ENCODE assay signal across 9 mouse cellular contexts in genomic region chr11:72024193-72024781, GRCm38 (mm10). TPM values are rescaled to one million over a fixed set of nuclear protein-coding genes. Genes with fewer than 3 reads are reported as not detected.
DNase-seq lines count a peak whose midpoint lies in the region; ATAC-seq and TF ChIP-seq lines count a peak whose summit lies in the region.
"Had no signal": no experiment of that assay in that cellular context is flagged by ENCODE, and none has a peak within 500 bp of the region (broad histone marks: within the 10 kb centered on the region; RNA-seq: fewer than 3 reads in every experiment).

No protein-coding gene starts in this region.

- ATAC-seq in forebrain, embryonic 13.5 days, result 0 out of 2 replicates have a peak, but pooled peaks have one; percentile 31
- ATAC-seq in hindbrain, embryonic 16.5 days, result peak; percentile 53; the same call in 1 of the 2 replicates
- 0 out of 2 replicates have a peak, but pooled peaks have one; percentile 24 for ATAC-seq in midbrain, embryonic 15.5 days (replicated peaks)
- 0 out of 2 replicates have a peak, but pooled peaks have one; percentile 11 for ATAC-seq in stomach, embryonic 16.5 days (ENCODE audit: insufficient read depth, low FRiP score)

- no peak overlapping the region for H3K27ac ChIP-seq in spleen, adult 2 months (ENCODE audit: insufficient read depth, low read length)
- no peak overlapping the region for H3K27ac ChIP-seq in forebrain, embryonic 13.5 days
- no peak overlapping the region for H3K27ac ChIP-seq in hindbrain, embryonic 16.5 days (ENCODE audit: low read depth, low read length)
- H3K27ac ChIP-seq in midbrain, embryonic 15.5 days, result peak overlapping the region; percentile 4; the same call in 1 of the 2 replicates
- no peak overlapping the region for H3K27ac ChIP-seq in stomach, embryonic 16.5 days (ENCODE audit: low read length)
- H3K27ac ChIP-seq: liver, embryonic 15.5 days had no signal

- 13% methylated on average over 5 of the region's 5 CpGs for WGBS in spleen, adult 2 months
- WGBS in forebrain, embryonic 13.5 days, result 23% methylated on average over 5 of the region's 5 CpGs
- 23% methylated on average over 5 of the region's 5 CpGs for WGBS in hindbrain, embryonic 16.5 days
- WGBS in midbrain, embryonic 15.5 days, result 27% methylated on average over 5 of the region's 5 CpGs
- 18% methylated on average over 5 of the region's 5 CpGs for WGBS in stomach, embryonic 16.5 days

- H3K4me2 ChIP-seq in forebrain, embryonic 13.5 days, result no peak overlapping the region
- H3K4me2 ChIP-seq in hindbrain, embryonic 16.5 days (ENCODE audit: low read length), result no peak overlapping the region
- no peak overlapping the region for H3K4me2 ChIP-seq in midbrain, embryonic 15.5 days
- H3K4me2 ChIP-seq in stomach, embryonic 16.5 days (ENCODE audit: low read depth, low read length), result no peak overlapping the region
- H3K4me2 ChIP-seq: liver, embryonic 15.5 days had no signal

- peak; percentile 25 to 50 for DNase-seq in spleen, adult 2 months (ENCODE audit: low read depth in 1 of 2, low spot score in 2 of 2)
- no peak for DNase-seq in spleen, adult 12 weeks (ENCODE audit: low spot score)
- DNase-seq in c-Kit-positive CD71-negative TER-119-negative erythroid progenitor cells, embryonic 14.5 days (ENCODE audit: low read depth), result peak; percentile 60
- DNase-seq in left cerebral cortex, postnatal 36 days (ENCODE audit: low spot score in 2 of 2), result peak; percentile 46 to 57

- no peak for TF ChIP-seq POLR2A in spleen, adult 2 months (IDR thresholded peaks at IDR 0.05; ENCODE audit: low read depth, low read length)

- peak; percentile 30; the same call in 1 of the 2 replicates for TF ChIP-seq CTCF in spleen, adult 2 months (IDR thresholded peaks at IDR 0.05; ENCODE audit: extremely low read depth, insufficient read depth, insufficient read length, insufficient replicate concordance)

- 0 out of 2 replicates have a peak, but pooled peaks cover 1% of the 10 kb centered on the region for H3K27me3 ChIP-seq in spleen, adult 2 months (ENCODE audit: control insufficient read depth, insufficient read depth, low read length)
- H3K27me3 ChIP-seq in forebrain, embryonic 13.5 days, result peaks cover 14% of the 10 kb centered on the region
- no peaks in the 10 kb centered on the region; the same call in 1 of the 2 replicates for H3K27me3 ChIP-seq in hindbrain, embryonic 16.5 days (replicated peaks; ENCODE audit: control insufficient read depth, insufficient read depth, low read length)
- no peaks in the 10 kb centered on the region for H3K27me3 ChIP-seq in midbrain, embryonic 15.5 days (replicated peaks)
- no peaks in the 10 kb centered on the region; the same call in 1 of the 2 replicates for H3K27me3 ChIP-seq in stomach, embryonic 16.5 days (ENCODE audit: control insufficient read depth, insufficient read depth, low read length)

- H3K9ac ChIP-seq in forebrain, embryonic 13.5 days, result no peak overlapping the region
- no peak overlapping the region for H3K9ac ChIP-seq in hindbrain, embryonic 16.5 days (ENCODE audit: low read depth, low read length)
- no peak overlapping the region for H3K9ac ChIP-seq in midbrain, embryonic 15.5 days
- H3K9ac ChIP-seq in stomach, embryonic 16.5 days (ENCODE audit: low read length), result no peak overlapping the region
- H3K9ac ChIP-seq: liver, embryonic 15.5 days had no signal

- no peak overlapping the region for H3K4me3 ChIP-seq in spleen, adult 2 months (ENCODE audit: extremely low read depth, insufficient read depth, insufficient read length)
- H3K4me3 ChIP-seq in forebrain, embryonic 13.5 days, result no peak overlapping the region
- H3K4me3 ChIP-seq in hindbrain, embryonic 16.5 days (ENCODE audit: low read length), result no peak overlapping the region
- H3K4me3 ChIP-seq in midbrain, embryonic 15.5 days, result no peak overlapping the region
- H3K4me3 ChIP-seq in stomach, embryonic 16.5 days (replicated peaks; ENCODE audit: low read length), result no peak overlapping the region
- H3K4me3 ChIP-seq: liver, embryonic 15.5 days had no signal

- intact Hi-C loops in left cerebral cortex, postnatal 36 days (cut with DNase I), result loop anchor here (2.0 to 10.0 kb wide), 4 partner anchors 247 to 677 kb away; no protein-coding TSS in a partner anchor

- no peaks in the 10 kb centered on the region for H3K36me3 ChIP-seq in spleen, adult 2 months (ENCODE audit: control insufficient read depth, insufficient read depth, low read length)
- no peaks in the 10 kb centered on the region for H3K36me3 ChIP-seq in forebrain, embryonic 13.5 days (ENCODE audit: poor library complexity, severe bottlenecking)
- no peaks in the 10 kb centered on the region for H3K36me3 ChIP-seq in hindbrain, embryonic 16.5 days (ENCODE audit: control insufficient read depth, insufficient read depth, low read length)
- H3K36me3 ChIP-seq in midbrain, embryonic 15.5 days (replicated peaks), result no peaks in the 10 kb centered on the region
- no peaks in the 10 kb centered on the region for H3K36me3 ChIP-seq in stomach, embryonic 16.5 days (ENCODE audit: control insufficient read depth, insufficient read depth, low read length)
- H3K36me3 ChIP-seq: liver, embryonic 15.5 days had no signal

- no peaks in the 10 kb centered on the region for H3K4me1 ChIP-seq in spleen, adult 2 months (ENCODE audit: control insufficient read depth, insufficient read depth, insufficient read length)
- peaks cover 9% of the 10 kb centered on the region; the same call in 1 of the 2 replicates for H3K4me1 ChIP-seq in forebrain, embryonic 13.5 days
- peaks cover 8% of the 10 kb centered on the region for H3K4me1 ChIP-seq in hindbrain, embryonic 16.5 days (ENCODE audit: control insufficient read depth, insufficient read depth, low read depth, low read length)
- H3K4me1 ChIP-seq in midbrain, embryonic 15.5 days, result peaks cover 18% of the 10 kb centered on the region
- H3K4me1 ChIP-seq in stomach, embryonic 16.5 days (ENCODE audit: control insufficient read depth, insufficient read depth, low read length), result peaks cover 8% of the 10 kb centered on the region; the same call in 1 of the 2 replicates
- H3K4me1 ChIP-seq: liver, embryonic 15.5 days had no signal

- H3K9me3 ChIP-seq in forebrain, embryonic 13.5 days (replicated peaks), result no peaks in the 10 kb centered on the region
- no peaks in the 10 kb centered on the region for H3K9me3 ChIP-seq in hindbrain, embryonic 16.5 days (ENCODE audit: control insufficient read depth, low read length)
- H3K9me3 ChIP-seq in midbrain, embryonic 15.5 days, result no peaks in the 10 kb centered on the region
- no peaks in the 10 kb centered on the region for H3K9me3 ChIP-seq in stomach, embryonic 16.5 days (replicated peaks; ENCODE audit: control insufficient read depth, low read length)
- H3K9me3 ChIP-seq: liver, embryonic 15.5 days had no signal

RNA-seq across cellular contexts. Expression of gene Aipl1, which starts 13.0 kb away (rescaled TPM):
- 0.12 and 0.19 TPM in 2 replicates for polyA plus RNA-seq in spleen, adult 2 months (2012; rRNA removed)
- 0.23 and 0.31 TPM in 2 replicates for polyA plus RNA-seq in forebrain, embryonic 13.5 days (2015; fragmentation: Nextera tagmentation; extraction: Ambion mirVana)
- polyA plus RNA-seq in hindbrain, embryonic 16.5 days (2015; fragmentation: Nextera tagmentation; extraction: Ambion mirVana), result 0.27 and 0.41 TPM in 2 replicates
- total RNA-seq in left cerebral cortex, postnatal 36 days (2021), result not detected
- polyA plus RNA-seq in midbrain, embryonic 15.5 days (2015; fragmentation: Nextera tagmentation; extraction: Ambion mirVana), result 0.45 and 0.49 TPM in 2 replicates
- 0.16 and 0.22 TPM in 2 replicates for polyA plus RNA-seq in stomach, embryonic 16.5 days (2015; fragmentation: Nextera tagmentation; extraction: Ambion mirVana)

RNA-seq across cellular contexts. Expression of gene Pimreg, which starts 17.5 kb away (rescaled TPM):
- 1.5 and 2.2 TPM in 2 replicates for polyA plus RNA-seq in spleen, adult 2 months (2012; rRNA removed)
- polyA plus RNA-seq in forebrain, embryonic 13.5 days (2015; fragmentation: Nextera tagmentation; extraction: Ambion mirVana), result 155 and 171 TPM in 2 replicates
- polyA plus RNA-seq in hindbrain, embryonic 16.5 days (2015; fragmentation: Nextera tagmentation; extraction: Ambion mirVana), result 33.5 and 38.5 TPM in 2 replicates
- total RNA-seq in left cerebral cortex, postnatal 36 days (2021), result 1 to 10 TPM in 1 of 2 experiments, under 1 TPM in 1; 0.43 to 1.1 TPM
- polyA plus RNA-seq in midbrain, embryonic 15.5 days (2015; fragmentation: Nextera tagmentation; extraction: Ambion mirVana), result 28.3 and 31.9 TPM in 2 replicates
- polyA plus RNA-seq in stomach, embryonic 16.5 days (2015; fragmentation: Nextera tagmentation; extraction: Ambion mirVana), result 74.5 and 76.2 TPM in 2 replicates
